Mouse (Mus musculus): ENCODE results near the gene Disp2.
A peak's percentile ranks its signal among the peaks of the same experiment; 100 is the strongest.

DNA sequence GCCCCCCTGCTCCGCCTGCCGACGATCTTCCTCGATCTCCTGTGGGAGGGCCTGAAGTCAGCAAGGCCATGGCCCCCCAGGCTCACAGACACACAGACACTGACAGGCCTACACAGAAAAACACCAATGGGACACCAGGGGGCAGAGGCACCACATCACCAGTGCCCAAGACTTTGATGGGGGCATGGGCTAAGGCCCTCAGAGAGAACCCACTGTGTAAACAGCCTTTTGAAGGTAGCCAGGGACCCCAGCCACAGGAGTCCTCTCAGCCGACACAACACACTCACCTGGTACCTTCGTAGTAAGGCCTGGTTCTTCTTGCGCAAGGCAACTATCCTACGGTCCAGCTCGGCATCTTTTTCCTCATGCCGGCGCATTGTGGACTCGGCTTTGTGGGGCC lies 18.2 kb upstream of the Disp2 start:
- TF ChIP-seq POLR2A (IDR thresholded peaks at IDR 0.05; ENCODE audit: borderline replicate concordance, extremely low read depth, low read depth, low read length): no peak
- peak; percentile 32; the same call in 1 of the 2 replicates for TF ChIP-seq CTCF (IDR thresholded peaks at IDR 0.05; ENCODE audit: insufficient read depth, low read length)

Data from lung, adult 2 months (tissue).